Mouse (Mus musculus) kidney, adult 2 months (tissue): ENCODE measurements at regions not wholly inside any gene's neighbourhood (a gene's known extent, or its start where the extent isn't known, plus 50 kb on each side); places are given as distances from the start of the nearest gene placed in this dataset.

Experiments
- CTCF ChIP-seq: fragments of 200-500 bp; conservative IDR thresholded peaks from 2 replicates; pipeline ENCODE4 v1.5.1; 2011; ENCODE audit warnings: low read depth, mild to moderate bottlenecking, control low read depth, low read length, moderate library complexity, mixed read lengths; ENCODE audit not compliant: insufficient read depth, insufficient read length
- POLR2A ChIP-seq: fragments of 200-500 bp; IDR thresholded peaks from one replicate; pipeline ENCODE4 v1.6.1; 2011; ENCODE audit warnings: low read depth, low read length, control low read depth

GRCm38 (mm10) chr4:124442491-124443129 is 168.0 kb downstream of the 3100002H09Rik start:
- no peak for TF ChIP-seq POLR2A
- no peak for TF ChIP-seq CTCF
